Mouse (Mus musculus) olfactory bulb, adult 2 months (tissue): Measurements from ENCODE around the gene Asb16. TPM values are rescaled to one million over a fixed set of nuclear protein-coding genes. Genes with fewer than 3 reads are reported as not detected.

Experiments
- H3K27ac ChIP-seq: fragments of 200-500 bp; 2 replicates; pipeline ENCODE4 v1.5.1; 2012; ENCODE audit warnings: low read depth, low read length; ENCODE audit not compliant: insufficient read depth
- H3K4me1 ChIP-seq: fragments of 200-500 bp; 2 replicates; pipeline ENCODE4 v1.6.1; 2012; ENCODE audit warnings: low read length; ENCODE audit not compliant: control insufficient read depth, insufficient read depth
- H3K4me3 ChIP-seq: fragments of 200-500 bp; 2 replicates; pipeline ENCODE4 v1.5.1; 2012; ENCODE audit warnings: mild to moderate bottlenecking, low read depth, low read length, moderate library complexity; ENCODE audit not compliant: insufficient read depth
- CTCF ChIP-seq: fragments of 200-500 bp; IDR thresholded peaks from 2 replicates; pipeline ENCODE4 v1.5.1; 2012; ENCODE audit warnings: low read depth, mild to moderate bottlenecking, low read length, moderate library complexity; ENCODE audit not compliant: insufficient read depth
- POLR2A ChIP-seq: fragments of 200-500 bp; IDR thresholded peaks from 2 replicates; pipeline ENCODE4 v1.6.1; 2012; ENCODE audit warnings: mild to moderate bottlenecking, low read depth, low read length, moderate library complexity; ENCODE audit not compliant: insufficient read depth
- WGBS: fragments of 180-500 bp; shearing (Covaris S2); methylation state at CpG from one replicate; pipeline ENCODE4 v1.1.7; 2018; 5-methylcytosine and 5-hydroxymethylcytosine counted together
- polyA plus RNA-seq: library from polyadenylated mRNA; stranded (reverse); fragments of >200 nt; gene quantifications from 2 replicates; pipeline ENCODE4 v1.2.4, GENCODE M21; 2012; ENCODE audit warnings: low replicate concordance; ENCODE audit not compliant: missing spikeins, insufficient read depth, insufficient read length

Gene Asb16
- polyA plus RNA-seq, 1 experiment = not detected

DNA sequence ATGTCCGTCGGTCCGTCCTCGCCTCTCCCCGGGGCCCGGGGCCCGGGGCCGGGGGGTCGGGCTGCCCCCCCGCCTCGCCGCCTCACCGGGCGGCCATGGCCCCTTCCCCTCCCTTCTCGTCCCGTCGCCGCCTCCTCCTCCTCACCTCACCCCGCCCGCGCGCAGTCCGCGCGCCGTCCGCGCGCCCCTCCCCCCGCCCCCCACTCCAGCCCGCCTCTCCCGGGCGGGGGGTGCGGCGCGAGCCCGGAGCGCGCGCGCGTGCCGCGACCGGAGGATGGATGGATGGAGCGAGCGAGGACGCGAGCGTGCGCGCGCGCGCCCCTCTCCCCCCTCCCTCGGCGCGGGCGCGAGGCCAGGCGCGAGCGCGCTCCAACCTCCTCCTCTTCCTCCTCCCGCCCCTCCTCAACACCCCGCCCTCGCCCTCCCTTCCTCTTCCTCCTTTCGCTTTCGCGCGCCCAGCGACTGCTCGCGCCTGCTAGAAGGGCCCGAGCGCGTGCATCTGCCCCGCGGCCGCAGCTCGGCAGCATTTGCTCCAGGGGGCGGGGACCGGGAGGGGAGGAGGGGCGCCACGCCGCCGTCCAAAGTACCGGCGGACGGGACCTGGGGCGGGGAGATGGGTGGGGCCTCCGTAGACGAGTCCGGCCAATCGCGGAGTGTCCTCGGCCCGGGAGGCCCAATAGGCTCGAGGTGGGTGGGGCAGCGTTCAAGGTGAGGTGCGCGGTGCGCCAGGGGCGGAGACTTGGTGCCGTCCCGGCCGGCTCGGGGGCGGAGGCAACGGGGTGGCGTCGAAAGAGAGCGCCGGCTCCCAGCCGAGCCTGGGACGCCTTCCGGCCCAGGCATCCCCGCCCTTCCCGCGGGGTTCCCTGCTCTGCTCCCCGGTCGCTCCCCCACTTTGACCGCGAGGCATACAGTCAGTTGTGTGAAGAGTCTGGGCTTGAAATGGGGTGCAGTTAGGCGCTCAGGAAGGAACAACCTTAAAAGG lies 28.2 kb downstream of the Asb16 start, which contains the start of gene Atxn7l3:
Atxn7l3 (minus strand) TSS at position 141 of the 982 bp plus-strand sequence.
- Histone ChIP-seq H3K4me3 (peak within 1 kb of the TSS; percentile 93), H3K27ac (peak within 1 kb of the TSS; percentile 81), H3K4me1 (peaks cover 21% of the 10 kb centered on the region)
- under 1% methylated on average over 100 of the region's 125 CpGs for WGBS
- TF ChIP-seq POLR2A = peak; percentile 83
- no peak for TF ChIP-seq CTCF

DNA sequence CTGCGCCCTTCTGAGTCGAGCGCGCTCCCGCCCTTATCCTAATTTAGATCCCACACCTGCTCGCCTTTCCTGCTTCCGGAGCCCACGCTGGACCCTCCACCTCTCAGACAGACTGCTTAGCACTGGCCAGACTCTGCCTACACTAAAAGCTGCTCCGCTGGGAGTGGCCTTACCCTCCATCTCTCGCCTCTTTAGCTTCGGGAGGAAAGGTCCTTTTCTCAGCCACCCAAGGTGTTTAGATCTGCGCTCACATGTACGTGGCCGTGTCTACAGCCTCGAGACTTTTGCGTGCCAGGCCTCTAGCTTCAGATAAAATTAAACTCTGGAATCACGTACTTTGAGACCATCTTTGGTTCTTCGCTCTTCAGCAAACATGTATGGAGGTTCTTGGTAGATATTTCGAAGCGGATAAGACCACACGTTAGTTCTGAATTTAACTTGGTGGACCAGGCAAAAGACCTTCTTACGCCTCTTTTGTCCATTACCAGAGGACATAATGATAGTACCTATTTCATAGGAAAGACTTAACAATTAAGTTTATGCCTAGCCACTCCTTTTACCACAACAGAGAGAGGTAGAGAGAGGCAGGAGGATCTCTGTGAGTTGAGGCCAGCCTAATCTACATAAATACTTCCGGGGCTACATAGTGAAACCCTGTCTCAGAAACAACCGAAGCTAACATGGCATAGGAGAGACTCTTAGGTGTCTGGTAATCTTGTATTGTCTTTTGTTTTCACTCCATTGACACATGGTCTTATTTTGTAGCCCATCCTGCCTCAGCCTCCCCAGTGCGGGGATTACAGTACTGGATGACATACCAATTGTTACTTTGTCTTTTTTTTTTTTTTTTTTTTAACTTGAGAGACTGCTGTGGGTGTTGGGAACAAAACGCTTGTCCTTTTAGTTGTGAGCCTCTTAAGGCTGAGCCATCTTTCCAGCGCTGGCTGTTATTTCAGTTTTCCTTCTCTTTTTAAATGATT lies 29.3 kb downstream of the Asb16 start:
- H3K27ac ChIP-seq = peak overlapping the region; percentile 81
- WGBS = 26% methylated on average over 27 of the region's 27 CpGs
- peak overlapping the region; percentile 93 for H3K4me3 ChIP-seq
- H3K4me1 ChIP-seq = peaks cover 21% of the 10 kb centered on the region
- TF ChIP-seq POLR2A (no peak), CTCF (no peak)

GRCm38 (mm10) chr11:102299839-102300238 lies 31.3 kb downstream of the Asb16 start:
- no peak for TF ChIP-seq CTCF
- TF ChIP-seq POLR2A = no peak
- WGBS = 8% methylated on average over 1 of the region's 1 CpGs
- Histone ChIP-seq H3K4me1 (peaks cover 13% of the 10 kb centered on the region), H3K27ac (no peak overlapping the region), H3K4me3 (no peak overlapping the region)

DNA sequence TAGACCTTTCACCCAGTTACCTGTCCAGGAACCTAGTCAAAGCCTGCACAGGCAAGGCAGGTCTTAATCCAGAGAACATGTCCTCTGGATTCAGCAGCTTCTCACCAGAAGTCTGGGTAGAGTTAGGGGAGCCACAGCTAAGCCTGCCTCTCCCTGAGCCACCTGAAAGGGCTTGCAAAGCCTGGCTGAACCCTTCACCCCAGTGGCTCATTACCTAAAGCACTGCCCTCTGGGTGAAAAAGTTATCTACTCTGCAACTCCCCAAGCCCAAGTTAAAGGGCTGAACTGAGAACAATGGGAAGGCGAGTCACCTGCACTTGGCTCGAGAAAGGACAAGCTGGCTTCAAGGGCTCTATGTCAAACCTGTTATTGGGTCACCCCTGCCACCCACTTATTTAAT lies 35.6 kb downstream of the Asb16 start:
- Histone ChIP-seq H3K4me1 (peaks cover 4% of the 10 kb centered on the region), H3K27ac (no peak overlapping the region), H3K4me3 (no peak overlapping the region)
- TF ChIP-seq POLR2A = no peak
- TF ChIP-seq CTCF = no peak
- WGBS = 45% methylated on average over 2 of the region's 2 CpGs

DNA sequence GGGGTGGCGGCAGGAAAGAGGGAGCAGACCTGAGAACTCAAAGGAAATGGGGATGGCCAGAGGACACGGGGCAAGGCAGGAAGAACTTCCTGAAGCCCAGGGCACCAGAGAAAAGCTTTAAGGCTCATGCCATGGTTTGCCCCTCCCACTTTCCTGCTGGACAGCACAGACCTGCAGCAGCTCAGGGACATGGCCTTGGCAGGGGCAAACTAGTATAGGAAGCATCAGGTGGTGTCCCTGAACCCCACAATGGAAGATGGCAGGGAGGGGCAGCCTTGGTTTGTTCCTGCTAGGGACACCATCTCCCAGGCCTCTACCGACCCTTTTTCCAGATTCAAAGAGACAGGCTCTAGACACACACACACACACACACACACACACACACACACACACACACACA lies 36.8 kb downstream of the Asb16 start:
- no peak overlapping the region for H3K4me3 ChIP-seq
- 59% methylated on average over 3 of the region's 3 CpGs for WGBS
- no peak overlapping the region for H3K27ac ChIP-seq
- peaks cover 16% of the 10 kb centered on the region for H3K4me1 ChIP-seq
- no peak for TF ChIP-seq CTCF
- TF ChIP-seq POLR2A = no peak

- Histone ChIP-seq H3K4me1 (peaks cover 19% of the 10 kb centered on the region), H3K4me3 (no peak overlapping the region), H3K27ac (no peak overlapping the region)
- WGBS = 81% methylated on average over 9 of the region's 9 CpGs
- TF ChIP-seq POLR2A (no peak), CTCF (no peak)
Observed at GRCm38 (mm10) chr11:102308104-102308503, 39.6 kb downstream of the Asb16 start.

DNA sequence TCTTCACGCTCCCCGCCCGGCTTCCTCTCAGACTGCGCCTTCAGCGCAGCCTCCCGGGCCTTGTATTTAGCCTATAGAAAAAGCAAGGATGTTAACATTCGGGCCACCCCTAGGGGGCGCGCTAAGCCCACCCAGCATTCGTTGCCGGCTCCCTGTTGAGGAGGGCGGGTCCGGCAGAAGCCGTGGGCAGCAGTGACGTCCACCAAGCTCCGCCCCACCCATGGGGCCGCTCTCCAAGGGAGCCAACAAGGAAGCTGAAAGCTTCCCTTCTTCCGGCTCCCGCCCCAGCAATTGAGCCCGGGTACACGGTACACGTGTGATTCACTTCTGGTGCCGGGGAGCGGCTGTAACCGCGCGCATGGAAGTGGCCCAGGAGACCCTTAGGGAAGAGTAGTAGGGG lies 40.4 kb downstream of the Asb16 start:
- TF ChIP-seq POLR2A = 0 out of 2 replicates have a peak, but pooled peaks have one; percentile 12
- peak; percentile 88 for TF ChIP-seq CTCF
- Histone ChIP-seq H3K4me1 (peaks cover 19% of the 10 kb centered on the region), H3K4me3 (peak overlapping the region; percentile 15), H3K27ac (no peak overlapping the region; the same call in 1 of the 2 replicates)
- WGBS = under 1% methylated on average over 27 of the region's 27 CpGs

GRCm38 (mm10) chr11:102309821-102310617 lies 41.5 kb downstream of the Asb16 start:
- WGBS = 85% methylated on average over 22 of the region's 22 CpGs
- TF ChIP-seq POLR2A (no peak), CTCF (no peak)
- no peak overlapping the region; the same call in 1 of the 2 replicates for H3K27ac ChIP-seq
- H3K4me1 ChIP-seq = peaks cover 19% of the 10 kb centered on the region
- no peak overlapping the region for H3K4me3 ChIP-seq
